Mouse (Mus musculus) gastrocnemius, postnatal 4 days (tissue): ENCODE results near the gene Ddx27. TPM values are rescaled to one million over a fixed set of nuclear protein-coding genes. Genes with fewer than 3 reads are reported as not detected.

Experiments used
- DNase-seq, 2 experiments: peaks; one replicate each; pipeline ENCODE4 v3.0.0; 2021 to 2022; ENCODE audit warnings: low spot score in 2 of 2, mixed read lengths in 2 of 2
- total RNA-seq, 2 experiments: library from RNA; stranded (reverse); gene quantifications; 2 replicates each; pipeline ENCODE4 v1.2.3; 2021

The Ddx27 gene
- total RNA-seq, 2 experiments from 2014 or later, result 19.1 to 22.9 TPM

- DNase-seq, result no peak
Measured at GRCm38 (mm10) chr2:167080387-167080786, 65.4 kb downstream of the Ddx27 start.

- no peak for DNase-seq
Measured at GRCm38 (mm10) chr2:167081135-167081534, 66.1 kb downstream of the Ddx27 start.

GRCm38 (mm10) chr2:167081639-167082038, 66.6 kb downstream of the Ddx27 start:
- no peak for DNase-seq

Other genes starting within 250 kb of the Ddx27 start
- gene Trp53rkb, start 222.7 kb upstream of the Ddx27 start, total RNA-seq, result 1 to 10 TPM; 4.3 to 4.8 TPM
- 10 to 100 TPM; 22.4 to 24.8 TPM for gene Arfgef2, start 209.6 kb upstream of the Ddx27 start, total RNA-seq
- gene Cse1l, start 109.2 kb upstream of the Ddx27 start, total RNA-seq, result 10 to 100 TPM; 52.9 to 53.8 TPM
- gene Stau1, start 18.9 kb upstream of the Ddx27 start, total RNA-seq, result 10 to 100 TPM; 63.1 to 64.5 TPM
- gene Znfx1, start 47.8 kb downstream of the Ddx27 start, total RNA-seq, result 10 to 100 TPM; 17.9 to 18.6 TPM
- 10 to 100 TPM; 38.0 to 42.7 TPM for gene Kcnb1, start 175.0 kb downstream of the Ddx27 start, total RNA-seq
- 10 to 100 TPM; 26.8 to 27.1 TPM for gene Ptgis, start 225.4 kb downstream of the Ddx27 start, total RNA-seq